10 mouse cellular contexts compared by ENCODE assay signal in the genomic region with DNA sequence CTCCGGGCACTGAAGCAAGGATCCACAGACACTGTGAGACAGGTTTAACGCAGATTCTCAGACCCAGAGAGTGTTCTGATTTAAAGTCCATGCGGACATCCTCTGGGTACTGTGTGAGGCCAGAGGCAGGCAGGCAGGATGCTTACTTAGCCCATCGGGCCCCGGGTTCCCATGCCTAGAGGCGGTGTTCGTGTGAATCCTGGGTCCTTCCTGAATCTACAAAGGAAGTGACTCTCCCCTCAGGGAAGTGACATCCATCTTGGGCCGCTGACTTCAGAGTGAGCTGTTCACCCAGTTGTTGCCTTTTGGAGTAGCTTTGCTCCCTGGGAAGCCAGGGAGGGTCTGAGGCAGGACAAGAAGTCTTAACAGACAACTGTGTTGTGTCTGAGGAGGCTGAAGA. TPM values are rescaled to one million over a fixed set of nuclear protein-coding genes. Genes with fewer than 3 reads are reported as not detected.
DNase-seq lines count a peak whose midpoint lies in the region; ATAC-seq and TF ChIP-seq lines count a peak whose summit lies in the region.
"Had no signal": no experiment of that assay in that cellular context is flagged by ENCODE, and none has a peak within 500 bp of the region (broad histone marks: within the 10 kb centered on the region; RNA-seq: fewer than 3 reads in every experiment).

No protein-coding gene starts in this region.

- H3K36me3 ChIP-seq in hindbrain, embryonic 10.5 days, result no peaks in the 10 kb centered on the region
- H3K36me3 ChIP-seq in hindbrain, postnatal 0 days (ENCODE audit: insufficient read depth, low read length), result no peaks in the 10 kb centered on the region
- no peaks in the 10 kb centered on the region for H3K36me3 ChIP-seq in heart, embryonic 15.5 days
- H3K36me3 ChIP-seq in liver, embryonic 12.5 days, result peaks cover 24% of the 10 kb centered on the region; the same call in 1 of the 2 replicates
- H3K36me3 ChIP-seq: hindbrain, embryonic 15.5 days; midbrain, embryonic 12.5 days had no signal

- H3K4me1 ChIP-seq in hindbrain, embryonic 10.5 days (replicated peaks), result peaks cover 20% of the 10 kb centered on the region
- H3K4me1 ChIP-seq in hindbrain, postnatal 0 days (ENCODE audit: insufficient read depth, low read length), result no peaks in the 10 kb centered on the region
- H3K4me1 ChIP-seq in bone marrow, adult 2 months (ENCODE audit: control insufficient read depth, insufficient read depth, low read length), result peaks cover 28% of the 10 kb centered on the region
- H3K4me1 ChIP-seq in heart, embryonic 15.5 days (replicated peaks), result peaks cover 12% of the 10 kb centered on the region
- peaks cover 69% of the 10 kb centered on the region for H3K4me1 ChIP-seq in liver, embryonic 12.5 days
- H3K4me1 ChIP-seq: hindbrain, embryonic 15.5 days; midbrain, embryonic 12.5 days had no signal

- no peaks in the 10 kb centered on the region for H3K27me3 ChIP-seq in hindbrain, embryonic 10.5 days (ENCODE audit: insufficient read depth, poor library complexity, severe bottlenecking)
- H3K27me3 ChIP-seq in hindbrain, postnatal 0 days (ENCODE audit: insufficient read depth, low read length), result no peaks in the 10 kb centered on the region
- no peaks in the 10 kb centered on the region for H3K27me3 ChIP-seq in heart, embryonic 15.5 days
- no peaks in the 10 kb centered on the region for H3K27me3 ChIP-seq in liver, embryonic 12.5 days (replicated peaks)
- H3K27me3 ChIP-seq: hindbrain, embryonic 15.5 days; midbrain, embryonic 12.5 days had no signal

- H3K27ac ChIP-seq in hindbrain, embryonic 10.5 days, result peak overlapping the region; percentile 56
- no peak overlapping the region for H3K27ac ChIP-seq in hindbrain, postnatal 0 days
- peak overlapping the region; percentile 54 for H3K27ac ChIP-seq in bone marrow, adult 2 months (ENCODE audit: control insufficient read depth, insufficient read depth, low read depth, low read length, poor library complexity)
- peak overlapping the region; percentile 79 for H3K27ac ChIP-seq in heart, embryonic 15.5 days
- peak overlapping the region; percentile 80 for H3K27ac ChIP-seq in liver, embryonic 12.5 days
- H3K27ac ChIP-seq: hindbrain, embryonic 15.5 days; midbrain, embryonic 12.5 days had no signal

- no peaks in the 10 kb centered on the region for H3K9me3 ChIP-seq in hindbrain, embryonic 10.5 days
- H3K9me3 ChIP-seq in hindbrain, postnatal 0 days (ENCODE audit: low read length), result no peaks in the 10 kb centered on the region
- H3K9me3 ChIP-seq in heart, embryonic 15.5 days (replicated peaks), result no peaks in the 10 kb centered on the region
- H3K9me3 ChIP-seq in liver, embryonic 12.5 days (replicated peaks), result no peaks in the 10 kb centered on the region
- H3K9me3 ChIP-seq: hindbrain, embryonic 15.5 days; midbrain, embryonic 12.5 days had no signal

- DNase-seq in hindbrain, embryonic 10.5 days (ENCODE audit: low spot score), result no peak
- DNase-seq in hindbrain, postnatal 0 days (ENCODE audit: low spot score), result no peak
- no peak for DNase-seq in left cerebral cortex, adult 9 months (ENCODE audit: low spot score in 2 of 2)
- DNase-seq in frontal cortex, adult 2 months (ENCODE audit: extremely low spot score in 1 of 2, low spot score in 1 of 2), result no peak

- no peak overlapping the region for H3K4me2 ChIP-seq in hindbrain, postnatal 0 days (ENCODE audit: low read depth, low read length)
- peak overlapping the region; percentile 26 for H3K4me2 ChIP-seq in heart, embryonic 15.5 days
- H3K4me2 ChIP-seq in liver, embryonic 12.5 days, result peak overlapping the region; percentile 17
- H3K4me2 ChIP-seq: hindbrain, embryonic 15.5 days; midbrain, embryonic 12.5 days had no signal

- no peak for ATAC-seq in hindbrain, postnatal 0 days
- ATAC-seq in heart, embryonic 15.5 days (replicated peaks; ENCODE audit: insufficient number of reproducible peaks, insufficient read depth, low FRiP score, low read depth), result no peak
- no peak for ATAC-seq in liver, embryonic 12.5 days
- no peak for ATAC-seq in megakaryocyte-erythroid progenitor cell, adult 5-6 weeks (replicated peaks; ENCODE audit: low FRiP score, low TSS enrichment, poor library complexity, severe bottlenecking)

- TF ChIP-seq CTCF in hindbrain, postnatal 0 days (IDR thresholded peaks at IDR 0.05; ENCODE audit: low read depth), result no peak
- TF ChIP-seq CTCF in bone marrow, adult 2 months (IDR thresholded peaks at IDR 0.05; ENCODE audit: control insufficient read depth, insufficient read depth, low read length), result no peak

- H3K9ac ChIP-seq in hindbrain, postnatal 0 days (replicated peaks; ENCODE audit: low read length), result no peak overlapping the region
- no peak overlapping the region for H3K9ac ChIP-seq in heart, embryonic 15.5 days
- no peak overlapping the region for H3K9ac ChIP-seq in liver, embryonic 12.5 days
- H3K9ac ChIP-seq: hindbrain, embryonic 15.5 days; midbrain, embryonic 12.5 days had no signal

- no peak overlapping the region for H3K4me3 ChIP-seq in hindbrain, embryonic 10.5 days
- H3K4me3 ChIP-seq in hindbrain, postnatal 0 days (ENCODE audit: low read length), result no peak overlapping the region
- no peak overlapping the region for H3K4me3 ChIP-seq in bone marrow, adult 2 months (replicated peaks; ENCODE audit: control insufficient read depth, low read depth, low read length)
- no peak overlapping the region for H3K4me3 ChIP-seq in heart, embryonic 15.5 days
- no peak overlapping the region for H3K4me3 ChIP-seq in liver, embryonic 12.5 days
- H3K4me3 ChIP-seq: hindbrain, embryonic 15.5 days; midbrain, embryonic 12.5 days had no signal

- TF ChIP-seq POLR2A in bone marrow, adult 2 months (IDR thresholded peaks at IDR 0.05; ENCODE audit: borderline replicate concordance, control insufficient read depth, low read depth, low read length), result no peak

- WGBS in hindbrain, embryonic 10.5 days, result 87% methylated on average over 8 of the region's 8 CpGs
- WGBS in hindbrain, postnatal 0 days, result 87% methylated on average over 8 of the region's 8 CpGs
- 36% methylated on average over 8 of the region's 8 CpGs for WGBS in bone marrow, adult 2 months
- 74% methylated on average over 8 of the region's 8 CpGs for WGBS in heart, embryonic 15.5 days
- WGBS in liver, embryonic 12.5 days (ENCODE audit: insufficient replicate concordance), result 50% methylated on average over 8 of the region's 8 CpGs

RNA-seq across cellular contexts. Expression of a gene that starts 19.6 kb away (rescaled TPM):
- 3.2 and 6.2 TPM in 2 replicates for polyA plus RNA-seq in hindbrain, embryonic 10.5 days (2016; fragmentation: Nextera tagmentation; extraction: Ambion mirVana)
- 7.4 and 20.1 TPM in 2 replicates for total RNA-seq in hindbrain, postnatal 0 days (2014; rRNA removed)
- polyA plus RNA-seq in hindbrain, postnatal 0 days (2015; fragmentation: Nextera tagmentation; extraction: Ambion mirVana), result 2.1 and 2.3 TPM in 2 replicates
- polyA plus RNA-seq in bone marrow, adult 2 months (2011; ENCODE audit: insufficient read depth, insufficient read length, low replicate concordance, missing spikeins), result 47.2 and 80.4 TPM in 2 replicates
- polyA plus RNA-seq in heart, embryonic 15.5 days (2015; fragmentation: Nextera tagmentation; extraction: Ambion mirVana), result 4.4 and 11.5 TPM in 2 replicates
- 16.0 and 17.1 TPM in 2 replicates for polyA plus RNA-seq in liver, embryonic 12.5 days (2016; fragmentation: Nextera tagmentation; extraction: Ambion mirVana)
- 86.4 and 96.9 TPM in 2 replicates for total RNA-seq in megakaryocyte-erythroid progenitor cell, adult 5-6 weeks (2014; fragmentation: Nextera tagmentation)
- 48.1 and 59.8 TPM in 2 replicates for total RNA-seq in megakaryocyte-erythroid progenitor cell, adult 5-6 weeks (2017)
- 13.1 and 19.8 TPM in 2 replicates for polyA plus RNA-seq in frontal cortex, adult 2 months (2012; rRNA removed)
